Mouse (Mus musculus) heart, embryonic 12.5 days (tissue): ENCODE measurements at regions not wholly inside any gene's neighbourhood (a gene's known extent, or its start where the extent isn't known, plus 50 kb on each side); places are given as distances from the start of the nearest gene placed in this dataset.

ENCODE experiments used
- ATAC-seq: fragments of 200-750 bp; cut with Nextera tagmentation; 2 replicates; pipeline ENCODE4 v1.8.0; 2017; ENCODE audit warnings: moderate TSS enrichment, moderate library complexity; ENCODE audit not compliant: insufficient number of reproducible peaks, low FRiP score
- H3K27ac ChIP-seq: fragments of 300-500 bp; sonication (generic); 2 replicates; pipeline ENCODE4 v1.5.1; 2016; ENCODE audit warnings: mild to moderate bottlenecking, moderate library complexity; ENCODE audit not compliant: poor library complexity, severe bottlenecking
- H3K27me3 ChIP-seq: fragments of 300-500 bp; sonication (generic); replicated peaks from 2 replicates; pipeline ENCODE4 v1.6.1; 2016; ENCODE audit warnings: mild to moderate bottlenecking, moderate library complexity
- H3K36me3 ChIP-seq: fragments of 300-500 bp; sonication (generic); 2 replicates; pipeline ENCODE4 v1.6.1; 2016; ENCODE audit warnings: mild to moderate bottlenecking, moderate library complexity
- H3K4me1 ChIP-seq: fragments of 300-500 bp; sonication (generic); replicated peaks from 2 replicates; pipeline ENCODE4 v1.6.1; 2016; ENCODE audit warnings: mild to moderate bottlenecking
- H3K4me2 ChIP-seq: fragments of 300-500 bp; sonication (generic); 2 replicates; pipeline ENCODE4 v1.6.1; 2016; ENCODE audit warnings: mild to moderate bottlenecking, moderate library complexity
- H3K4me3 ChIP-seq: fragments of 300-500 bp; sonication (generic); 2 replicates; pipeline ENCODE4 v1.5.1; 2016; ENCODE audit warnings: mild to moderate bottlenecking
- H3K9ac ChIP-seq: fragments of 300-500 bp; sonication (generic); 2 replicates; pipeline ENCODE4 v1.6.1; 2016; ENCODE audit warnings: mild to moderate bottlenecking, moderate library complexity
- H3K9me3 ChIP-seq: fragments of 300-500 bp; sonication (generic); replicated peaks from 2 replicates; pipeline ENCODE4 v1.6.1; 2016; ENCODE audit warnings: mild to moderate bottlenecking, moderate library complexity
- WGBS: fragments of 180-500 bp; shearing (Covaris S2); methylation state at CpG from one replicate; pipeline ENCODE4 v1.1.7; 2016; 5-methylcytosine and 5-hydroxymethylcytosine counted together

GRCm38 (mm10) chr14:115041336-115042054 lies 50.5 kb upstream of the Gpc5 start:
- WGBS: under 1% methylated on average over 76 of the region's 126 CpGs
- Histone ChIP-seq H3K36me3 (peaks cover 22% of the 10 kb centered on the region), H3K4me1 (peaks cover 21% of the 10 kb centered on the region), H3K4me2 (peak overlapping the region; percentile 84), H3K4me3 (peak overlapping the region; percentile 91), H3K27ac (peak overlapping the region; percentile 97), H3K9me3 (no peaks in the 10 kb centered on the region), H3K27me3 (no peaks in the 10 kb centered on the region), H3K9ac (peak overlapping the region; percentile 100)
- ATAC-seq: peak; percentile 63

GRCm38 (mm10) chr14:115042055-115042564 lies 49.9 kb upstream of the Gpc5 start:
- ATAC-seq: peak; percentile 87

More at GRCm38 (mm10) chr14:115042055-115042564, 49.9 kb upstream of the Gpc5 start:
- Histone ChIP-seq H3K36me3 (peaks cover 28% of the 10 kb centered on the region), H3K9ac (peak overlapping the region; percentile 100), H3K9me3 (no peaks in the 10 kb centered on the region), H3K4me1 (peaks cover 21% of the 10 kb centered on the region), H3K4me2 (peak overlapping the region; percentile 84), H3K4me3 (peak overlapping the region; percentile 91), H3K27me3 (no peaks in the 10 kb centered on the region), H3K27ac (peak overlapping the region; percentile 97)
- WGBS: 0% methylated on average over 18 of the region's 51 CpGs
